ENCODE assay signal across 17 mouse cellular contexts in genomic region chr1:85929406-85929805, GRCm38 (mm10). TPM values are rescaled to one million over a fixed set of nuclear protein-coding genes. Genes with fewer than 3 reads are reported as not detected.
A peak's percentile ranks its signal among the peaks of the same experiment; 100 is the strongest.
DNase-seq lines count a peak whose midpoint lies in the region; ATAC-seq and TF ChIP-seq lines count a peak whose summit lies in the region.
"Had no signal": no experiment of that assay in that cellular context is flagged by ENCODE, and none has a peak within 500 bp of the region (broad histone marks: within the 10 kb centered on the region; RNA-seq: fewer than 3 reads in every experiment).

No protein-coding gene starts in this region.

- no peak for ATAC-seq in forebrain, embryonic 15.5 days (replicated peaks)
- no peak for ATAC-seq in midbrain, embryonic 15.5 days (replicated peaks)
- ATAC-seq: intestine, postnatal 0 days had no signal

- no peak overlapping the region for H3K9ac ChIP-seq in forebrain, embryonic 15.5 days (replicated peaks)
- H3K9ac ChIP-seq in midbrain, embryonic 15.5 days, result no peak overlapping the region
- H3K9ac ChIP-seq: embryonic facial prominence, embryonic 15.5 days had no signal

- no peaks in the 10 kb centered on the region for H3K9me3 ChIP-seq in forebrain, embryonic 15.5 days
- no peaks in the 10 kb centered on the region for H3K9me3 ChIP-seq in midbrain, embryonic 15.5 days
- H3K9me3 ChIP-seq: embryonic facial prominence, embryonic 15.5 days had no signal

- intact Hi-C loops in heart, postnatal 36 days (cut with DNase I), result no loop called here

- H3K27me3 ChIP-seq in forebrain, embryonic 15.5 days, result no peaks in the 10 kb centered on the region
- no peaks in the 10 kb centered on the region for H3K27me3 ChIP-seq in midbrain, embryonic 15.5 days (replicated peaks)
- H3K27me3 ChIP-seq: embryonic facial prominence, embryonic 15.5 days had no signal

- peak overlapping the region; percentile 96 for H3K27ac ChIP-seq in layer of hippocampus, adult 2 months
- peak overlapping the region; percentile 89 for H3K27ac ChIP-seq in forebrain, embryonic 15.5 days (replicated peaks)
- H3K27ac ChIP-seq in midbrain, embryonic 15.5 days, result peak overlapping the region; percentile 86
- H3K27ac ChIP-seq: embryonic facial prominence, embryonic 15.5 days had no signal

- H3K4me3 ChIP-seq in layer of hippocampus, adult 2 months, result no peak overlapping the region
- H3K4me3 ChIP-seq in forebrain, embryonic 15.5 days, result no peak overlapping the region
- H3K4me3 ChIP-seq in midbrain, embryonic 15.5 days, result no peak overlapping the region
- H3K4me3 ChIP-seq: embryonic facial prominence, embryonic 15.5 days had no signal

- H3K4me2 ChIP-seq in forebrain, embryonic 15.5 days (replicated peaks), result no peak overlapping the region
- no peak overlapping the region for H3K4me2 ChIP-seq in midbrain, embryonic 15.5 days
- H3K4me2 ChIP-seq: embryonic facial prominence, embryonic 15.5 days; heart, embryonic 11.5 days had no signal

- no peaks in the 10 kb centered on the region for H3K36me3 ChIP-seq in forebrain, embryonic 15.5 days
- H3K36me3 ChIP-seq in midbrain, embryonic 15.5 days (replicated peaks), result no peaks in the 10 kb centered on the region
- H3K36me3 ChIP-seq: embryonic facial prominence, embryonic 15.5 days had no signal

- 86% methylated on average over 6 of the region's 6 CpGs for WGBS in forebrain, embryonic 15.5 days
- WGBS in midbrain, embryonic 15.5 days, result 84% methylated on average over 6 of the region's 6 CpGs

- peaks cover 52% of the 10 kb centered on the region for H3K4me1 ChIP-seq in forebrain, embryonic 15.5 days
- peaks cover 46% of the 10 kb centered on the region for H3K4me1 ChIP-seq in midbrain, embryonic 15.5 days

- TF ChIP-seq CTCF in layer of hippocampus, adult 2 months (conservative IDR thresholded peaks at IDR 0.05), result no peak

- DNase-seq in layer of hippocampus, adult 2 months (ENCODE audit: low spot score in 2 of 2), result no peak
- no peak for DNase-seq in layer of hippocampus, postnatal 14 days (ENCODE audit: low spot score in 2 of 2)
- peak; percentile 65 for DNase-seq in ZHBTc4 (ENCODE audit: low read depth, low spot score)
- DNase-seq in heart, postnatal 36 days, result no peak
- no peak for DNase-seq in gastrocnemius, postnatal 10 days
- DNase-seq: gastrocnemius, postnatal 36 days; liver; lung, adult 18-20 months; lung, postnatal 36 days; retina, postnatal 1 day had no signal

RNA-seq across cellular contexts. Expression of gene 4933407L21Rik, which starts 1.1 kb away (rescaled TPM):
- total RNA-seq in layer of hippocampus, adult 2 months (2021), result 1 to 10 TPM; 3.3 to 3.6 TPM
- total RNA-seq in layer of hippocampus, postnatal 14 days (2021), result 1 to 10 TPM; 4.1 to 5.3 TPM
- 4.4 and 4.6 TPM in 2 replicates for polyA plus RNA-seq in forebrain, embryonic 15.5 days (2015; fragmentation: Nextera tagmentation; extraction: Ambion mirVana)
- 8.9 and 11.0 TPM in 2 replicates for polyA plus RNA-seq in midbrain, embryonic 15.5 days (2015; fragmentation: Nextera tagmentation; extraction: Ambion mirVana)
- not detected for total RNA-seq in heart, postnatal 36 days (2021)
- total RNA-seq in gastrocnemius, postnatal 10 days (2021), result not detected
- total RNA-seq: common myeloid progenitor, adult 5-6 weeks; gastrocnemius, postnatal 36 days; heart, postnatal 25 days had no signal
- polyA plus RNA-seq: heart, embryonic 11.5 days had no signal

RNA-seq across cellular contexts. Expression of gene Gpr55, which starts 31.4 kb away (rescaled TPM):
- total RNA-seq in layer of hippocampus, adult 2 months (2021), result not detected
- not detected for total RNA-seq in layer of hippocampus, postnatal 14 days (2021)
- polyA plus RNA-seq in forebrain, embryonic 15.5 days (2015; fragmentation: Nextera tagmentation; extraction: Ambion mirVana), result 0.15 and 0.17 TPM in 2 replicates
- polyA plus RNA-seq in midbrain, embryonic 15.5 days (2015; fragmentation: Nextera tagmentation; extraction: Ambion mirVana), result 0.15 and 0.17 TPM in 2 replicates
- total RNA-seq in heart, postnatal 36 days (2021), result not detected
- total RNA-seq in gastrocnemius, postnatal 10 days (2021), result not detected
- total RNA-seq: common myeloid progenitor, adult 5-6 weeks; gastrocnemius, postnatal 36 days; heart, postnatal 25 days had no signal
- polyA plus RNA-seq: heart, embryonic 11.5 days had no signal

RNA-seq across cellular contexts. Expression of gene Itm2c, which starts 35.3 kb away (rescaled TPM):
- 100 to 1,000 TPM; 748 to 802 TPM for total RNA-seq in layer of hippocampus, adult 2 months (2021)
- 100 to 1,000 TPM; 505 to 525 TPM for total RNA-seq in layer of hippocampus, postnatal 14 days (2021)
- 148 and 160 TPM in 2 replicates for polyA plus RNA-seq in forebrain, embryonic 15.5 days (2015; fragmentation: Nextera tagmentation; extraction: Ambion mirVana)
- 233 and 248 TPM in 2 replicates for polyA plus RNA-seq in midbrain, embryonic 15.5 days (2015; fragmentation: Nextera tagmentation; extraction: Ambion mirVana)
- total RNA-seq in heart, postnatal 36 days (2021), result 10 to 100 TPM; 61.5 to 66.5 TPM
- total RNA-seq in gastrocnemius, postnatal 10 days (2021), result 10 to 100 TPM; 59.7 to 68.9 TPM

Comparison
In these comparisons a context has a peak if more than half of its experiments do, and no peak if none do; other contexts are left out.
1. RNA of gene Itm2c, which starts 35.3 kb away (total RNA-seq): 748 to 802 TPM in layer of hippocampus, adult 2 months and 505 to 525 TPM in layer of hippocampus, postnatal 14 days; 59.7 to 68.9 TPM in gastrocnemius, postnatal 10 days and 61.5 to 66.5 TPM in heart, postnatal 36 days; every median in the first group is over 4 times any median in the second.
2. Peak in every context shown above with its lines, with median percentiles within 50 percentile points of each other: H3K27ac ChIP-seq.